Mouse (Mus musculus) T-helper 17 cell (primary cell): ENCODE data around the gene Tbk1.

Source experiments
- in situ Hi-C, 2 experiments: fragments of 300-600 bp; cut with MboI, MseI; formaldehyde crosslinking; loops; 1 replicate in 1 of 2; 2 replicates in 1 of 2; pipeline ENCODE4 v1.15.1; 2025; ENCODE audit warnings: high pct_unique_total_duplicates in 2 of 2

Tbk1 gene

DNA sequence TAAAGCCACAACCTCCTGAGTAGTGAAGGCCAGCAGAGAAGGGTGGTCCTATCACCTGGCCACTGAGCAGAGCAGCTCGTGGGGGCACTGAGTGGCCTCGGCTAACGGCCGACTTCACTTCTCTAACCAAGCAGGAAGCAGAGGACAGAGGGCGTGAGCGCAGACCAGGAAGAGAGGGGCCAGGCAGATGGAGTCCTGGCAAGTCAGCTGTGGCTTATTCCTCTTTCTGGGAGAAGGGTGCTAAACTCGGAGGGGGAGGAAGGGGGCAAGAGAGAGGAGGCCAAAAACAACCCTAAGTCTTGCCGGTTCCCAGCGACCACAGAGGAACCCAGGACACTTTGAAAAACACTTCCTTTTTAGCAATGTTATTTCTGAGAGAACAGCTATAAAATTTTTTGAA, 10.0 kb upstream of the Tbk1 start:
- in situ Hi-C loops, result no loop called here

- in situ Hi-C loops, result no loop called here
Observed at GRCm38 (mm10) chr10:121591106-121591505, 4.5 kb upstream of the Tbk1 start.

DNA sequence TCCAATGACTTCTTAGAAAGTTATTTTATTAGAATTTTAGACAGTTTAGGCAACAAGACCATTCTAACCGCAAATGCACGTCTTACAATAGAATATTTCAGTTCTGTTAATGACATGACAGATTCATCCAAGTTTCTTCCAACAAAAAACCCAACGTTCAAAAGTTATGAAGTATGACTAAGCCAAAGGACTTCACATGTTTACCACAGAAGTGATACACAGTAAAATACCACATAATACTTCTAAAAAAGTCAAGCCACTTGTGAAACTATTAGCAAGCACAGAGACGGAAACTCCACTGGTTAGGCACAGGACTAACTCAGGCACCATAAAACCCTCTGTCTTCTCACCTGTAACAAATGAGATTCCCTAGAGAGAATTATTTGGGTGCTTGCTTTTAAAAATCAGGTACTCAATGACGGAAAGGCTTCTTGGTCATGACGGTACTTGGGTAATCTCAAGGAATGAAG, 819 bp upstream of the Tbk1 start:
- in situ Hi-C loops, result no loop called here

GRCm38 (mm10) chr10:121585791-121586642, 570 bp downstream of the Tbk1 start:
- in situ Hi-C loops, result no loop called here

GRCm38 (mm10) chr10:121585056-121585790, 1.4 kb downstream of the Tbk1 start:
- in situ Hi-C loops, result no loop called here

GRCm38 (mm10) chr10:121584033-121584432, 2.6 kb downstream of the Tbk1 start:
- in situ Hi-C loops, result no loop called here

DNA sequence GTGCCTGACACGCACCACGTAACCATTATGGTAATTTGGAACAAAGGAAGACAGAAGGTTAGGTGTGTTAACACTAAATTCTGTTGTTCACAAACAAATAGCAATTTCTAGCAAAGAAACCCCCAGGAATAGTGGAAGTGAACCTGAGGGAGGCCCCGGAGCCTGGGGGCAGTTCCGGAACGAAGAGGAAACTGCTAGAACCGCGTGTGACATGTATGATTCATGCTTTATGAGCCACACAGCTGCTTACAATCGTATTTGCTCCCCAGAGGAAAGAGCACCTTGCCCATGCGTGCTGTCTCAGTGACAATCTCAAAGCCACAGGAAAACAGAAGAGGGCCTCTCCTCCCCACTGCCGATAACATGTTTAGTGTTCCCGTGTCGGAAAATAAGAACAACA, 3.6 kb downstream of the Tbk1 start:
- in situ Hi-C loops, result no loop called here

- in situ Hi-C loops, result no loop called here
Observed at GRCm38 (mm10) chr10:121582287-121582686, 4.3 kb downstream of the Tbk1 start.

DNA sequence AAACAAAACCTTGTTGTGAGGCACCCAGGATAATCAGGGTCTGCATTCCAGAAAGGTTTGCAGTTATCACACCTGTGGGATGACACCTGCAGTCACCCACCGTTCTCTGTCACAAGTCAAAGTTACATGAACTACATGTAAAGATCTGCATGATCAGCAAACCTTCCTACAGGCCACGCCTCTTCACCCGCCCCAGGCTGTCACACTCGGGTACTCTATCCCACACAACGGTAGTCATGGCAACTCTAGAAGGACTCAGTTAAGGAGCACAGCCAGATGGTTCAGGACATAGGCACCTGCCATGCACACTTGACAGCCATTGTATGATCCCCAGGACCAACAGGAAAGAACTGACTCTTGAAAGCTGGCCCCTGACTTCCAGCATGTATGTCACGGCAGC, 5.2 kb downstream of the Tbk1 start:
- in situ Hi-C loops, result no loop called here

- in situ Hi-C loops, result no loop called here
Observed at GRCm38 (mm10) chr10:121580381-121580780, 6.2 kb downstream of the Tbk1 start.

DNA sequence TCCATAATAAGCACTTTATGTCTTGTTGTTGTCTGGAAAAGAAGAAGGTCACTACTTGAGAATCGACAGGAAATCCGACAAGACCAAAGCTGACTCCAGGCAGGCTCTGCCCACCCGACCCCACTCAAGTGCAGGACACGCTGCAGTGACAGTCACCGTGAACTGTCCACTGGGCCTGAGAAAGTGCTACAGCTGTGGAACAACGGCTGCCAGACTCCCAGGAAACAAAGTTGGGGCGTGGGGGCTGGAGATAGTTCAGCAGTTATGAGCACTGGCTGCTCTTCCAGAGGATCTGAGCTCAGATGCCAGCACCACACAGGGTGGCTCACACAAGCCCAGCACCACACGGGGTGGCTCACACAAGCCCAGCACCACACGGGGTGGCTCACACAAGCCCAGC, 10.2 kb downstream of the Tbk1 start:
- in situ Hi-C loops, result no loop called here

DNA sequence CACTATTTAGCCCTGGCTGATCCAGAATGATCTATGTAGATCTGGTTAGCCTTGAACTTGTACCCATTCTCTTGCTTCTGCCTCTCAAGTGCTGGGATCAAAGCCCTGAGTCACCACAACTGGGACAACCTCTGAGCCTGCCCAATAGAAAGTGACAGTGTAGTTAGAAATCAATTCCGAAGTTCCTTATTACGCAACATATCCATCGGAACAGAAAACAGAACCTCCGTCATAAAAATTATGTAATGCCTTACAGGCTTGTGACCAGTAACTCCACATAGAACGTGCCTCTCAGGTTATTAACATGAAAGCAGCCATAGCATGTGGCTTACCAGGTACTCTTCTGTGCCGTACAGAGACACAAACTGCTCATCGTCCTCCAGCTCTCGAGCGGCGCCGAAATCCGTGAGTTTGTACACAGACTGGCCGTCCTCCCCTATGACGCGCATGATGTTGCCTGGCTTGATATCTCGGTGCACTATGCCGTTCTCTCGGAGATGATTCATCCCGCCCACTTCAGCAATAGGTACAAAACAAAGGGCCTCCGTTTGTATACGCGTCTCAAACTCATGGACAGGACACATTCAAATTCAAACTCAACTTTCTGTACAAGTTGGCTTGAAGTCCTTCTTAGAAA, 15.0 kb downstream of the Tbk1 start:
- in situ Hi-C loops, result no loop called here

GRCm38 (mm10) chr10:121571031-121571430, 15.6 kb downstream of the Tbk1 start:
- in situ Hi-C loops, result no loop called here

DNA sequence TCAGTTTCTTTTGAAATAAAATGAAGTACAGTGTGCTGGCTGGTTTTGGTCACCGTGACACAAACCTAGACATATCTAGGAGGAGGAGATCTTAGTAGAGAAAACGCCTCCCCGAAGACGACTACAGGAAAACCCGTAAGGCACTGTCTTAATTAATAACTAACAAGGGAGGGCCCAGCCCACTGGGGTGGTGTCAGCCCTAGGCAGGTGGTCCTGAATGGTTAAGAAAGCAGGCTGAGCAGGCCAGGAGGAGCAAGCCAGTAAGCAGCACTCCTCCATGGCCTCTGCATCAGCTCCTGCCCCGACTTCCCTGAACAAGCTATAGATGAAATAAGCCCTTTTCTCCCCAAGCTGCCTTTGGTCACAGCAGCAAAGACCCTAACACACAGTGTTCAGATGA, 16.8 kb downstream of the Tbk1 start:
- in situ Hi-C loops, result no loop called here

DNA sequence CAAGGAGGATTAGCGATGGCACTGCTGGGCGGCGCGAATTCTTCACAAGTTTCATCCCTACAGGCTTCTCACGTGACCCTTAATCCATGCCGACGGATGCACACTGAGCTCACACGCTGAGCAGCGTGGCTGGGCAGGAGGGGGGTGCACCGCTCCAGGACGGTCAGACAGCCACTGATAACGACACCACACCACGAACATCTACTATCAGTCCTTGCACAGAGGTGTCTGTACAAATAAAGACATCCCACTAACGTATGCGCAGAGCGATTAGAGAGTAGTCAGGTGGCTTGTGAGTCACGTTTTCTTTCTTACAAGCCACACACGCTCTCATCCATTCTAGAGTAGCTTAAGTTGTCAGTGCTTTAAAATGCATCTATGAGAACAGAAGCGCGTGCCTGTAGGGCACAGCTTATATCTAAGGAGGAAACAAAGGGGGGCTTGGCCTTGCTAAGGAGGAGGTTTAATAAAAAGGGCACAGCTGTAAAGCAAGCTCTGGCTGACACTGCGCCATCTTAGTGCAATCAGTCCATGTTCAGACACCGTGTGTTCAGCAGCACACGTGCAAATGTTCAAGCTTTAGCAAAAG, 17.5 kb downstream of the Tbk1 start:
- in situ Hi-C loops, result no loop called here

DNA sequence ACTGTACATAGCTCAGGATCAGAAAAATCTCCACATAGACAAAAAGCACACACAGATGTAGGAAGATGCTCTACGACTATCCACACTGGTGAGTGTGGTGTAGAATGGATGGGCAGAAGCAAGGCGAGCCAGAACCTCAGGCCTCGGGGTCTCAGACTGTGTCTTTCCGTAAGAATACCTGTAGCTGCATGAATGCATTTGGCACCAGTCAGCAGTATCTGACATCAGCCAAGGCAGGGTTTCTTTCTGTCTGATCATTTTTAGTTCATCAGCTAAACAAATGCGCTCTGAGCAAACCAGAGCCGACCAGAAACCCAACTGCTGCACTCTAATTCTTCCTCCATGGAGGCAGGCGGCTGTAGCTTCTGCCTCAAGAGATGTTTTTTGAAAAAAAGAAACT, 18.1 kb downstream of the Tbk1 start:
- in situ Hi-C loops, result no loop called here

GRCm38 (mm10) chr10:121568026-121568425, 18.6 kb downstream of the Tbk1 start:
- in situ Hi-C loops, result no loop called here

DNA sequence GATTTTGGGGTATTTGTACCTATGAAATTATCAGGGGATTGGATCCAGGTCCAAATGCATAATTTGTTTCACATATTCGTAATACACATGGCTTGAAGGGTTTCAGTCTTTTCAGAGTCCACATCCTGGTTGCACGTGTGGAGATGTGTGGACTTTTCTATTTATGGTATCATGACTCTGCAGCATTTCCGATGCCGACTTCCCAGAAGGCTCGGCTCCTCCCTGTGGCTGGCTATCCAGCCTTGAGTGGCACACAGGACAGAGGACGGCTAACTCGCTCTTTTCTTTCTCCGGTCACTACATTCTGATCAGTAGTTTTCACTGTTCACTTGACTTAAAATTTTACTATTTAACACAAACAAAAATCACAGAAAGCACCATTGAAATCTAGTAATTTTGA, 22.1 kb downstream of the Tbk1 start:
- in situ Hi-C loops, result loop anchor here in 1 of 2 experiments (5.0 kb wide), 1 partner anchor 43 kb away; no protein-coding TSS in a partner anchor

DNA sequence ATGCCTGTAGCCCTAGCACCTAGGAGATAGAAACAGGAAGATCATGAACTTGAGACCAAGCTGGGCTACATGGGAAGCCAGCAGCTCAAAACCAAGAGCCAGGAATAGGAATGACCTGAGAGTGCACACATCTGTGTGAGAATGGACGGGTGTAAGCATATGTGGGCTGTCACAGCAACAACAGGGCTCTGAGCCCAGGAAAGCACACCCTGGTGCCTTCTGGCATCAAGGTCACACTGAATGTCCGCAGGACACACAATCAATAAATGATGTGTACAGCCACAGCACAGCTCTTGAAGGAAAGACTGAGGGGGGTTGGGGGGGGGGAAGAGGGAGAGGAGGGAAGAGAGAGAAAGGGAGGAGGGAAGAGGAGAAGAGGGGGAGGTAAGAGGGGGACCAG, 28.4 kb downstream of the Tbk1 start:
- in situ Hi-C loops, result no loop called here

DNA sequence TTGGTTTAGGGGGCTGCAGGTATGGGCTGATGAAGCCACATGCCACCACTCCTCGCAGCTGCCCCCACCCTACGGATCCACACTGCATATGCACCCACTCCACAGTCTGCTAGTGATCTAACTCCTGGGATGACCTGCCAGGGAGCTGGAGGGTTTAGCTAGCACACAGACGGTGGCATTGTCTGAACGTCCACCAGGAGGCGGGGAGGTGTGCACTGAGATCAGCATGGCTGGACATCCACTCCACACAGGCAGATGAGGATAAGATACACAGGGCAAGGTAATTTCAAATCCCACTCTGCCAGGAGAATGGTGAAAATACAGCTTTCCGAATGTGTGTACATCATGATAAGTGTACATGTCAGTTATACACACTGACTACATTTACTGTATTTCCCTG, 30.3 kb downstream of the Tbk1 start:
- in situ Hi-C loops, result no loop called here

GRCm38 (mm10) chr10:121550334-121550733, 36.3 kb downstream of the Tbk1 start:
- in situ Hi-C loops, result no loop called here

DNA sequence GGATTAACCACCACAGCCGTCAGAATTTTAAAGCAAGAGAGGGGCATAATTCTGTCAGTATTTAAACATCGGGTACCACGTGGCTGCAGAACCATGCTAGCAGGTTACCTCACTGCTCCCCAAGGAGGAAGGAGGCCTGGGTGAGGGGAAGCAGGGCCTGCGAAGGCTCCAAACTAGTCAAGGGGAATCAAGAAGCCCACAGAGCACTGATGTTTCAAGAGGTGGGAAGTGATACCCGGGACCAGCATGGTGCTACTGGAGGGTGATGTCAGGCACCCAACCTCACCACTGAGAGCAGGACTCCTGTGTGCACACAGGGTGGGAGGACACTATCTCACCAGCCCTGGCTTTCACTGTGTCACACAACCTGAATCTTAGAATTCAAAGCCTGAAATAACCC, 36.9 kb downstream of the Tbk1 start:
- in situ Hi-C loops, result no loop called here
